Mouse (Mus musculus) forebrain, embryonic 14.5 days (tissue): ENCODE results near the gene Arhgef3. TPM values are rescaled to one million over a fixed set of nuclear protein-coding genes. Genes with fewer than 3 reads are reported as not detected.

ENCODE experiments used
- ATAC-seq: fragments of 200-750 bp; cut with Nextera tagmentation; 2 replicates; pipeline ENCODE4 v1.8.0; 2017; ENCODE audit warnings: mild to moderate bottlenecking, moderate library complexity
- DNase-seq: peaks from one replicate; pipeline ENCODE4 v3.0.0-alpha.2; 2015; ENCODE audit warnings: low spot score
- H3K27ac ChIP-seq: fragments of 300-500 bp; sonication (generic); 2 replicates; pipeline ENCODE4 v1.5.1; 2014; ENCODE audit warnings: low read depth, mild to moderate bottlenecking, control low read depth, low read length, moderate library complexity
- H3K27me3 ChIP-seq: fragments of 300-500 bp; sonication (generic); replicated peaks from 2 replicates; pipeline ENCODE4 v1.6.1; 2014; ENCODE audit warnings: low read length, control low read depth, mixed read lengths; ENCODE audit not compliant: control insufficient read depth, insufficient read depth
- H3K36me3 ChIP-seq: fragments of 300-500 bp; sonication (generic); 2 replicates; pipeline ENCODE4 v1.6.1; 2014; ENCODE audit warnings: low read length, control low read depth; ENCODE audit not compliant: control insufficient read depth, insufficient read depth
- H3K4me1 ChIP-seq: fragments of 300-500 bp; sonication (generic); 2 replicates; pipeline ENCODE4 v1.6.1; 2014; ENCODE audit warnings: antibody characterized with exemption, low read length, control low read depth; ENCODE audit not compliant: control insufficient read depth, insufficient read depth
- H3K4me2 ChIP-seq: fragments of 300-500 bp; sonication (generic); 2 replicates; pipeline ENCODE4 v1.6.1; 2014; ENCODE audit warnings: mild to moderate bottlenecking, control low read depth, low read length
- H3K4me3 ChIP-seq: fragments of 300-500 bp; sonication (generic); 2 replicates; pipeline ENCODE4 v1.5.1; 2014; ENCODE audit warnings: low read depth, low read length, control low read depth
- H3K9ac ChIP-seq: fragments of 300-500 bp; sonication (generic); 2 replicates; pipeline ENCODE4 v1.6.1; 2014; ENCODE audit warnings: mild to moderate bottlenecking, low read length, control low read depth, moderate library complexity
- H3K9me3 ChIP-seq: fragments of 300-500 bp; sonication (generic); replicated peaks from 2 replicates; pipeline ENCODE4 v1.6.1; 2016; ENCODE audit warnings: low read length, control low read depth, mixed read lengths; ENCODE audit not compliant: control insufficient read depth
- WGBS: fragments of 180-500 bp; shearing (Covaris S2); extraction: QIAGEN DNeasy Blood & Tissue Kit; methylation state at CpG from one replicate; pipeline ENCODE4 v1.1.7; 2014; 5-methylcytosine and 5-hydroxymethylcytosine counted together
- polyA plus RNA-seq: library from polyadenylated mRNA; unstranded; fragments of >200 nt; fragmentation: Nextera tagmentation; extraction: Ambion mirVana; gene quantifications from 2 replicates; pipeline ENCODE4 v1.2.1, GENCODE M21; 2014

Arhgef3 gene
- polyA plus RNA-seq, 1 experiment from 2014 or later, result 3.0 TPM

GRCm38 (mm10) chr14:27315737-27316136, 201.0 kb downstream of the Arhgef3 start:
- no peak overlapping the region for H3K4me3 ChIP-seq
- 91% methylated on average over 6 of the region's 6 CpGs for WGBS
- no peak overlapping the region for H3K9ac ChIP-seq
- no peaks in the 10 kb centered on the region for H3K36me3 ChIP-seq
- no peaks in the 10 kb centered on the region for H3K9me3 ChIP-seq
- no peak overlapping the region for H3K4me2 ChIP-seq
- H3K4me1 ChIP-seq, result no peaks in the 10 kb centered on the region
- no peaks in the 10 kb centered on the region for H3K27me3 ChIP-seq
- no peak for DNase-seq
- no peak for ATAC-seq
- H3K27ac ChIP-seq, result no peak overlapping the region

- ATAC-seq (no peak), DNase-seq (no peak)
- Histone ChIP-seq H3K27ac (no peak overlapping the region), H3K4me1 (no peaks in the 10 kb centered on the region), H3K4me3 (no peak overlapping the region), H3K9me3 (no peaks in the 10 kb centered on the region), H3K27me3 (no peaks in the 10 kb centered on the region), H3K36me3 (no peaks in the 10 kb centered on the region), H3K9ac (no peak overlapping the region), H3K4me2 (no peak overlapping the region)
- whole genome bisulfite sequencing, result 78% methylated on average over 8 of the region's 8 CpGs
These were observed 202.4 kb downstream of the Arhgef3 start for GRCm38 (mm10) chr14:27317146-27317545.

- Histone ChIP-seq H3K4me2 (no peak overlapping the region), H3K9me3 (no peaks in the 10 kb centered on the region), H3K27ac (no peak overlapping the region), H3K4me1 (no peaks in the 10 kb centered on the region), H3K9ac (no peak overlapping the region), H3K36me3 (no peaks in the 10 kb centered on the region), H3K4me3 (no peak overlapping the region), H3K27me3 (no peaks in the 10 kb centered on the region)
- 70% methylated on average over 7 of the region's 7 CpGs for WGBS
- DNase-seq, result no peak
- no peak for ATAC-seq
These were observed 204.7 kb downstream of the Arhgef3 start for GRCm38 (mm10) chr14:27319386-27319785.

GRCm38 (mm10) chr14:27322041-27322440, 207.3 kb downstream of the Arhgef3 start:
- no peak for ATAC-seq
- H3K27me3 ChIP-seq, result no peaks in the 10 kb centered on the region
- WGBS, result 90% methylated on average over 4 of the region's 4 CpGs

GRCm38 (mm10) chr14:27324689-27325088, 210.0 kb downstream of the Arhgef3 start:
- H3K4me3 ChIP-seq, result no peak overlapping the region
- no peak overlapping the region for H3K9ac ChIP-seq
- no peaks in the 10 kb centered on the region for H3K36me3 ChIP-seq
- no peaks in the 10 kb centered on the region for H3K4me1 ChIP-seq
- H3K27ac ChIP-seq, result no peak overlapping the region
- 83% methylated on average over 7 of the region's 7 CpGs for WGBS
- no peak overlapping the region for H3K4me2 ChIP-seq
- no peak for DNase-seq
- no peak for ATAC-seq
- H3K27me3 ChIP-seq, result no peaks in the 10 kb centered on the region
- no peaks in the 10 kb centered on the region for H3K9me3 ChIP-seq

More at GRCm38 (mm10) chr14:27322041-27322440, 207.3 kb downstream of the Arhgef3 start:
- H3K27ac ChIP-seq, result no peak overlapping the region
- no peak overlapping the region for H3K9ac ChIP-seq
- no peak overlapping the region for H3K4me3 ChIP-seq
- H3K9me3 ChIP-seq, result no peaks in the 10 kb centered on the region
- DNase-seq, result no peak
- H3K4me2 ChIP-seq, result no peak overlapping the region
- H3K36me3 ChIP-seq, result no peaks in the 10 kb centered on the region
- no peaks in the 10 kb centered on the region for H3K4me1 ChIP-seq

- Histone ChIP-seq H3K9ac (no peak overlapping the region), H3K4me2 (no peak overlapping the region), H3K9me3 (no peaks in the 10 kb centered on the region), H3K27ac (no peak overlapping the region), H3K4me1 (no peaks in the 10 kb centered on the region), H3K36me3 (no peaks in the 10 kb centered on the region), H3K4me3 (no peak overlapping the region), H3K27me3 (no peaks in the 10 kb centered on the region)
- ATAC-seq, result no peak
- DNase-seq, result no peak
- whole genome bisulfite sequencing, result 82% methylated on average over 6 of the region's 6 CpGs
These were observed 210.8 kb downstream of the Arhgef3 start for GRCm38 (mm10) chr14:27325537-27325936.

- ATAC-seq (no peak), DNase-seq (no peak)
- no peaks in the 10 kb centered on the region for H3K9me3 ChIP-seq
- H3K9ac ChIP-seq, result no peak overlapping the region
- H3K36me3 ChIP-seq, result no peaks in the 10 kb centered on the region
- H3K4me2 ChIP-seq, result no peak overlapping the region
- no peaks in the 10 kb centered on the region for H3K27me3 ChIP-seq
- WGBS, result 82% methylated on average over 3 of the region's 3 CpGs
- H3K4me3 ChIP-seq, result no peak overlapping the region
- H3K27ac ChIP-seq, result no peak overlapping the region
- H3K4me1 ChIP-seq, result no peaks in the 10 kb centered on the region
These were observed 213.2 kb downstream of the Arhgef3 start for GRCm38 (mm10) chr14:27327862-27328261.

GRCm38 (mm10) chr14:27328952-27329351, 214.3 kb downstream of the Arhgef3 start:
- Histone ChIP-seq H3K9ac (no peak overlapping the region), H3K4me1 (no peaks in the 10 kb centered on the region), H3K27me3 (no peaks in the 10 kb centered on the region), H3K4me3 (no peak overlapping the region), H3K36me3 (no peaks in the 10 kb centered on the region), H3K9me3 (no peaks in the 10 kb centered on the region), H3K4me2 (no peak overlapping the region), H3K27ac (no peak overlapping the region)
- WGBS, result 85% methylated on average over 3 of the region's 3 CpGs
- no peak for DNase-seq
- no peak for ATAC-seq

- no peak for DNase-seq
- no peaks in the 10 kb centered on the region for H3K9me3 ChIP-seq
- H3K27ac ChIP-seq, result no peak overlapping the region
- H3K4me3 ChIP-seq, result no peak overlapping the region
- no peaks in the 10 kb centered on the region for H3K36me3 ChIP-seq
- H3K4me2 ChIP-seq, result no peak overlapping the region
- peaks cover 5% of the 10 kb centered on the region; the same call in 1 of the 2 replicates for H3K27me3 ChIP-seq
- H3K9ac ChIP-seq, result no peak overlapping the region
- no peak for ATAC-seq
- WGBS, result 67% methylated on average over 10 of the region's 10 CpGs
- H3K4me1 ChIP-seq, result peaks cover 9% of the 10 kb centered on the region; the same call in 1 of the 2 replicates
These were observed 216.9 kb downstream of the Arhgef3 start for GRCm38 (mm10) chr14:27331490-27332035.
